Mouse (Mus musculus) heart, embryonic 12.5 days (tissue): ENCODE measurements around the gene Slc30a2. TPM values are rescaled to one million over a fixed set of nuclear protein-coding genes. Genes with fewer than 3 reads are reported as not detected.
"Not testable (repeated sequence)": the region's sequence is repeated elsewhere in the genome, so short reads cannot be mapped to it uniquely, and the experiment has no call there.

Experiments used
- ATAC-seq: fragments of 200-750 bp; cut with Nextera tagmentation; 2 replicates; pipeline ENCODE4 v1.8.0; 2017; ENCODE audit warnings: moderate TSS enrichment, moderate library complexity; ENCODE audit not compliant: insufficient number of reproducible peaks, low FRiP score
- H3K27ac ChIP-seq: fragments of 300-500 bp; sonication (generic); 2 replicates; pipeline ENCODE4 v1.5.1; 2016; ENCODE audit warnings: mild to moderate bottlenecking, moderate library complexity; ENCODE audit not compliant: poor library complexity, severe bottlenecking
- H3K27me3 ChIP-seq: fragments of 300-500 bp; sonication (generic); replicated peaks from 2 replicates; pipeline ENCODE4 v1.6.1; 2016; ENCODE audit warnings: mild to moderate bottlenecking, moderate library complexity
- H3K36me3 ChIP-seq: fragments of 300-500 bp; sonication (generic); 2 replicates; pipeline ENCODE4 v1.6.1; 2016; ENCODE audit warnings: mild to moderate bottlenecking, moderate library complexity
- H3K4me1 ChIP-seq: fragments of 300-500 bp; sonication (generic); replicated peaks from 2 replicates; pipeline ENCODE4 v1.6.1; 2016; ENCODE audit warnings: mild to moderate bottlenecking
- H3K4me2 ChIP-seq: fragments of 300-500 bp; sonication (generic); 2 replicates; pipeline ENCODE4 v1.6.1; 2016; ENCODE audit warnings: mild to moderate bottlenecking, moderate library complexity
- H3K4me3 ChIP-seq: fragments of 300-500 bp; sonication (generic); 2 replicates; pipeline ENCODE4 v1.5.1; 2016; ENCODE audit warnings: mild to moderate bottlenecking
- H3K9ac ChIP-seq: fragments of 300-500 bp; sonication (generic); 2 replicates; pipeline ENCODE4 v1.6.1; 2016; ENCODE audit warnings: mild to moderate bottlenecking, moderate library complexity
- H3K9me3 ChIP-seq: fragments of 300-500 bp; sonication (generic); replicated peaks from 2 replicates; pipeline ENCODE4 v1.6.1; 2016; ENCODE audit warnings: mild to moderate bottlenecking, moderate library complexity
- WGBS: fragments of 180-500 bp; shearing (Covaris S2); methylation state at CpG from one replicate; pipeline ENCODE4 v1.1.7; 2016; 5-methylcytosine and 5-hydroxymethylcytosine counted together
- polyA plus RNA-seq: library from polyadenylated mRNA; unstranded; fragments of >200 nt; fragmentation: Nextera tagmentation; extraction: Ambion mirVana; gene quantifications from 2 replicates; pipeline ENCODE4 v1.2.1, GENCODE M21; 2016

The Slc30a2 gene
- polyA plus RNA-seq, 1 experiment from 2014 or later = 0.42 TPM

DNA sequence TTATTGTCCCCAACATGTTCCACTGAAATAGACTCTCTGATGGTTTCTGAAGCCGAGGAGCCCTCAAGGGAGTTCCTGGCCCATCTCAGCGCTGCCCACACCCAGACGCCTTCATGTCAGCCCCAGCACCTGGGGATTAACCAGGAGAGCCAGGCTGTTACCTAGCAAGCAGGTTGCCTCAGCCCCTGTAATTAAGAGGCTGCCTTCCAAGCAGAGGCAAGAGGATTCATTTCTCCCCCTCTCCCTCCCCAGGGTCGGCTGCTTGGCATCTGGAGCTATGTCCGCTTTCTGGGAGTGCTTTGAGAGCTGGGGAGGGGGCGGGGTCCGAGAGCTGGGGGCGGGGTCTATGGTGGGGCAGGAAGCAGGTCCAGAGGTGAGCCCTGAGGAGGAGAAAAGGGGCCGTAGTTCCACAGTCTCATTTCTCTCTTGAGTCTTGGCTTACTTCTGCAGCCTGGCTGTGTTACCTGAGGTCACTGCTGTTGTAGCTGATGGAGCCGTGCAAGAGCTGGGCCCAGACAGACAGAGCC is 35.2 kb downstream of the Slc30a2 start:
- no peaks in the 10 kb centered on the region for H3K9me3 ChIP-seq
- 0 out of 2 replicates have a peak overlapping the region, but pooled peaks have one; percentile 10 for H3K27ac ChIP-seq
- H3K4me2 ChIP-seq = no peak overlapping the region
- peaks cover 4% of the 10 kb centered on the region; the same call in 1 of the 2 replicates for H3K27me3 ChIP-seq
- H3K4me1 ChIP-seq = peaks cover 13% of the 10 kb centered on the region
- WGBS = 38% methylated on average over 10 of the region's 10 CpGs
- no peak overlapping the region for H3K4me3 ChIP-seq
- no peak for ATAC-seq
- H3K9ac ChIP-seq = no peak overlapping the region
- no peaks in the 10 kb centered on the region for H3K36me3 ChIP-seq

GRCm38 (mm10) chr4:134379510-134379909 is 36.5 kb downstream of the Slc30a2 start:
- Histone ChIP-seq H3K4me3 (no peak overlapping the region), H3K36me3 (no peaks in the 10 kb centered on the region), H3K9me3 (no peaks in the 10 kb centered on the region), H3K4me1 (peaks cover 13% of the 10 kb centered on the region), H3K27me3 (no peaks in the 10 kb centered on the region), H3K27ac (no peak overlapping the region), H3K9ac (no peak overlapping the region), H3K4me2 (no peak overlapping the region)
- ATAC-seq = no peak
- 81% methylated on average over 8 of the region's 8 CpGs for WGBS

- ATAC-seq = not testable (repeated sequence)
Measured at GRCm38 (mm10) chr4:134383750-134384149, 40.8 kb downstream of the Slc30a2 start, which contains the start of gene Extl1. Gene Extl1 (minus strand): TSS chr4:134383850.

DNA sequence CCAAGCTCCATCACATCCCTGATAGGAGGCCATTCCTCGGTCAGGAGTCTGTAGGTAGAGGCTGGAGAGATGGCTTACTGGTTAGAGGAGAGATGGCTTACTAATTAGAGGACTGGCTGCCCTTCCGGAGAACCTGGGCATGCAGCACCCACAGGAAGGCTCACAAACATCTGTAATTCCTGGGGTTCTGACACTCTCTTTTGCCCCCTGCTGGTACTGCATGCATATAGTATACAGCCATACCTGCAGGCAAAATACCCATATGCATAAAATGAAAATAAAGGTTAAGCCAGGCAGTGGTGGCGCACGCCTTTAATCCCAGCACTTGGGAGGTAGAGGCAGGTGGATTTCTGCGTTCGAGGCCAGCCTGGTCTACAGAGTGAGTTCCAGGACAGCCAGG is 44.3 kb downstream of the Slc30a2 start:
- no peak overlapping the region for H3K4me2 ChIP-seq
- peaks cover under 1% of the 10 kb centered on the region; the same call in 1 of the 2 replicates for H3K4me1 ChIP-seq
- H3K9ac ChIP-seq = no peak overlapping the region
- no peak for ATAC-seq
- no peaks in the 10 kb centered on the region for H3K36me3 ChIP-seq
- H3K27ac ChIP-seq = no peak overlapping the region
- no peaks in the 10 kb centered on the region; the same call in 1 of the 2 replicates for H3K9me3 ChIP-seq
- H3K27me3 ChIP-seq = no peaks in the 10 kb centered on the region
- WGBS = 69% methylated on average over 6 of the region's 6 CpGs
- no peak overlapping the region for H3K4me3 ChIP-seq

More at GRCm38 (mm10) chr4:134383750-134384149, 40.8 kb downstream of the Slc30a2 start, which contains the start of gene Extl1:
- H3K4me1 ChIP-seq, H3K27ac ChIP-seq, H3K9ac ChIP-seq, H3K9me3 ChIP-seq, H3K4me3 ChIP-seq, H3K27me3 ChIP-seq, H3K4me2 ChIP-seq, H3K36me3 ChIP-seq: not testable (repeated sequence)
- WGBS = 98% methylated on average over 3 of the region's 6 CpGs

GRCm38 (mm10) chr4:134388397-134388796 is 45.4 kb downstream of the Slc30a2 start:
- no peak overlapping the region for H3K9ac ChIP-seq
- no peak overlapping the region for H3K4me2 ChIP-seq
- no peak overlapping the region for H3K27ac ChIP-seq
- peaks cover 5% of the 10 kb centered on the region for H3K4me1 ChIP-seq
- 17% methylated on average over 5 of the region's 5 CpGs for WGBS
- H3K9me3 ChIP-seq = no peaks in the 10 kb centered on the region; the same call in 1 of the 2 replicates
- H3K36me3 ChIP-seq = no peaks in the 10 kb centered on the region
- H3K27me3 ChIP-seq = no peaks in the 10 kb centered on the region
- ATAC-seq = no peak
- no peak overlapping the region for H3K4me3 ChIP-seq

DNA sequence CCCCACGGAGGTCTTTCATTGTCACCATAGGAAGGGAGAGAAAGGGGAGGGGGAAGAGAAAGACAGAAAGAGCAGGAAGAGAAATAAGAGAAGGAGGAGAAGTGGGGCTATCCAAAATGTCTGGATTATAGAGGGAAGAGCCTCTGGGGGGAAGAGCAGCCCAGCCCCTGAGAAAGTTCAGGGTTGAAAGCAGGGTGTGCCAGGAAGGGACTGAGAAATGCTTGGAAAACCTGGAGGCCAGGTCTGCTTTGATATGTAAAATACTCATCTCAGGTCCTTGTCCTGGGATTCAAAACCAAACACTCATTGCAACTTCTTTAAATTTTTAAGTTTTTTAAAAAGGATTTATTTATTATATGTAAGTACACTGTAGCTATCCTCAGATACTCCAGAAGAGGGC is 48.7 kb downstream of the Slc30a2 start:
- Histone ChIP-seq H3K4me1 (peaks cover 6% of the 10 kb centered on the region), H3K4me2 (no peak overlapping the region), H3K9me3 (no peaks in the 10 kb centered on the region; the same call in 1 of the 2 replicates), H3K4me3 (no peak overlapping the region), H3K27ac (no peak overlapping the region), H3K9ac (no peak overlapping the region), H3K36me3 (no peaks in the 10 kb centered on the region), H3K27me3 (no peaks in the 10 kb centered on the region)
- no peak for ATAC-seq
- 70% methylated on average over 1 of the region's 1 CpGs for WGBS

DNA sequence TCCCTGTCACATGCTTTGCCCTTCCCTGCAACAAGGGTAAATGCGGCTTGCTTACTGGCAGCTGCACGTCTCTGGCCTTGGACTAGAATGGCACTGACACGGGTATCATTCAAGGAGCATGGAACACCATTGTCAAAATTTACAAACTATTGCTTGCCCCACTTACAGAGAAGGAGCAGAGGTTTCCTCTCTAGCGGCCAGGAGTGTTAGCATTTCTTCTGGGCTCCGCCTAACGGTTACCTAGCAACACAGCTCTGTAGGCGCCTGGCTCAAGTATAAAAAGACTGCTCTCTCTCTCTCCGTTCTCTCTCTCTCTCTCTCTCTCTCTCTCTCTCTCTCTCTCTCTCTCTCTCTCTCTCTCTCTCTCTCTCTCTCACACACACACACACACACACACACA is 49.6 kb downstream of the Slc30a2 start:
- Histone ChIP-seq H3K9ac (no peak overlapping the region), H3K36me3 (no peaks in the 10 kb centered on the region), H3K27me3 (no peaks in the 10 kb centered on the region), H3K27ac (no peak overlapping the region), H3K9me3 (no peaks in the 10 kb centered on the region; the same call in 1 of the 2 replicates), H3K4me2 (peak overlapping the region; percentile 16; the same call in 1 of the 2 replicates), H3K4me1 (peaks cover 14% of the 10 kb centered on the region), H3K4me3 (no peak overlapping the region)
- ATAC-seq = no peak
- WGBS = 19% methylated on average over 8 of the region's 8 CpGs

GRCm38 (mm10) chr4:134393026-134393425 is 50.0 kb downstream of the Slc30a2 start:
- H3K9me3 ChIP-seq = no peaks in the 10 kb centered on the region; the same call in 1 of the 2 replicates
- H3K27me3 ChIP-seq = no peaks in the 10 kb centered on the region
- H3K4me1 ChIP-seq = peaks cover 18% of the 10 kb centered on the region
- no peak overlapping the region for H3K4me3 ChIP-seq
- no peak for ATAC-seq
- WGBS = 20% methylated on average over 12 of the region's 12 CpGs
- H3K27ac ChIP-seq = no peak overlapping the region
- H3K36me3 ChIP-seq = no peaks in the 10 kb centered on the region
- no peak overlapping the region for H3K9ac ChIP-seq
- H3K4me2 ChIP-seq = peak overlapping the region; percentile 16; the same call in 1 of the 2 replicates

DNA sequence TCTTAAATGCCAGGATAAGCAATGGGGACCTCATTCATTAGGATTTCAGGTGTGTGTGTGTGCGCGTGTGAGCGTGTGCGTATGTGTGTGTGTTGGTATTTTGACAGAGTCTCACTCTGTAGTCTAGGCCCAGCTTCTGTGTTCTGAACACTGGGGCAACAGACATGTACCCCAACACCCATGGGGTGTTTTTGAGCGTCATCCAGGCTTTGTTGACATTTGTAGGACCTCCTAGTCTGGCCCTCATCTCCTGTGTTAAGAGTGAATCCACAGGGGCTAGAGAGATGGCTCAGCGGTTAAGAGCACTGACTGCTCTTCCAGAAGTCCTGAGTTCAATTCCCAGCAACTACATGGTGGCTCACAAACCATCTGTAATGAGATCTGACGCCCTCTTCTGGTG is 52.2 kb downstream of the Slc30a2 start:
- Histone ChIP-seq H3K4me3 (no peak overlapping the region), H3K4me1 (peaks cover 19% of the 10 kb centered on the region), H3K9ac (no peak overlapping the region), H3K27ac (no peak overlapping the region), H3K36me3 (no peaks in the 10 kb centered on the region), H3K27me3 (no peaks in the 10 kb centered on the region), H3K4me2 (no peak overlapping the region), H3K9me3 (no peaks in the 10 kb centered on the region; the same call in 1 of the 2 replicates)
- ATAC-seq = no peak
- 90% methylated on average over 7 of the region's 7 CpGs for WGBS

DNA sequence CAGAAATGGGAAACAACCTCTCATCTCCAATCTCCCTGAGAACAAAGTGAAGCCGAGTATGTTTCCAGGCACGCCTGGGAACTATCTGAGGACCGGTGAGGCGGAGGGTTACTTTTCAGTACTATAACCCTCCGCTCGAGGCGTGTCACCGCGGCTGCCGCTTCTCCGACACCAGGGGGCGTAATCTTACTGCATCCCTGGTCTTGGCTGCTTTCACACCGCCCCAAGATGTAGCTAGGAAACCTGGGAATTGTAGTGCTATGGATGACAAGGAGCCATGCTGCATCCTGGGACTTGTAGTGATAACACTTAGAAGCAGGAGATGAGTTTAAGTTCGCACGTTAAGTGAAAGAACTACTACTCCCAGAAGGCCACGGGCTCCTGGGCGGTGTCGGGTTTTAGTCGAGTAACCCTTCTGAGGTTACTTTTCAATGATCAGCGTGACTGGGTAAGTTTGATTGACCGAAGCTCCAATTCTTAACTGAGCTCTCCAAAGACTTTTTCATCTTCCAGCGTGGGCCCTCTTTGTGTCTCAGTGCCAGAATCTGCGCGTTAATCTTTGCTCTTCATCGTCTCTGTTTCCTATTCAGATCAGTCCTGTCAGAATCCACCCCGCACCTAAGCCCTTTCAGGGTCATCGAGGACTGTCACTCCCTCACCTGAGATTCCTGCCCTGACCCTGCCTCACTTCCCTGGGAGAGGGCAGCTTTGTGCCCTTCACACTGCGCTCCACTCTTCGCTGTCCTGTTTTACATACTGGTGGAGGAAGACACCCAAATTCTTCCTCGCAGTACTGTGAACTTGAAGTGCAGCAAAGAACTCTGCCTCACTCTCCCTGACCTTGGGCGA is 53.2 kb downstream of the Slc30a2 start, which contains the start of gene Pafah2:
Pafah2 (plus strand) TSS at position 344 of the 849 bp plus-strand sequence.
- H3K27ac ChIP-seq = peak within 1 kb of the TSS; percentile 84
- no peaks in the 10 kb centered on the region; the same call in 1 of the 2 replicates for H3K9me3 ChIP-seq
- peak within 1 kb of the TSS; percentile 85 for H3K9ac ChIP-seq
- H3K4me1 ChIP-seq = peaks cover 25% of the 10 kb centered on the region
- WGBS = 1% methylated on average over 31 of the region's 31 CpGs
- H3K27me3 ChIP-seq = no peaks in the 10 kb centered on the region
- H3K4me3 ChIP-seq = peak within 1 kb of the TSS; percentile 67
- no peaks in the 10 kb centered on the region for H3K36me3 ChIP-seq
- peak within 1 kb of the TSS; percentile 95 for H3K4me2 ChIP-seq
- peak; percentile 96 for ATAC-seq

- H3K9ac ChIP-seq = peak overlapping the region; percentile 85
- no peak for ATAC-seq
- H3K4me3 ChIP-seq = peak overlapping the region; percentile 67
- peaks cover 34% of the 10 kb centered on the region for H3K4me1 ChIP-seq
- H3K36me3 ChIP-seq = no peaks in the 10 kb centered on the region
- H3K4me2 ChIP-seq = peak overlapping the region; percentile 95
- H3K27ac ChIP-seq = peak overlapping the region; percentile 84
- no peaks in the 10 kb centered on the region for H3K27me3 ChIP-seq
- H3K9me3 ChIP-seq = no peaks in the 10 kb centered on the region
- WGBS = 18% methylated on average over 7 of the region's 7 CpGs
Measured at GRCm38 (mm10) chr4:134397121-134397520, 54.1 kb downstream of the Slc30a2 start.
